Mouse (Mus musculus) bone marrow macrophage, adult 2 months (primary cell): ENCODE results near the gene Car14. TPM values are rescaled to one million over a fixed set of nuclear protein-coding genes. Genes with fewer than 3 reads are reported as not detected.

Source experiments
- H3K27ac ChIP-seq: 2 replicates; pipeline ENCODE4 v1.5.1; 2012; ENCODE audit warnings: low read depth, low read length; ENCODE audit not compliant: insufficient read depth
- H3K4me1 ChIP-seq: 2 replicates; pipeline ENCODE4 v1.6.1; 2012; ENCODE audit warnings: low read length; ENCODE audit not compliant: control insufficient read depth, insufficient read depth
- H3K4me3 ChIP-seq: 2 replicates; pipeline ENCODE4 v1.5.1; 2012; ENCODE audit warnings: mild to moderate bottlenecking, low read length, moderate library complexity; ENCODE audit not compliant: insufficient read depth
- CTCF ChIP-seq: IDR thresholded peaks from 2 replicates; pipeline ENCODE4 v1.5.1; 2012; ENCODE audit warnings: low read depth, mild to moderate bottlenecking, low read length, moderate library complexity
- POLR2A ChIP-seq: IDR thresholded peaks from 2 replicates; pipeline ENCODE4 v1.6.1; 2012; ENCODE audit warnings: mild to moderate bottlenecking, low read depth, low read length, borderline replicate concordance
- polyA plus RNA-seq: library from polyadenylated mRNA; stranded (reverse); fragments of >200 nt; gene quantifications from 2 replicates; pipeline ENCODE4 v1.2.4, GENCODE M21; 2012; ENCODE audit not compliant: missing spikeins, insufficient read depth, insufficient read length

Gene Car14
- polyA plus RNA-seq, 1 experiment: not detected

GRCm38 (mm10) chr3:95856115-95856514 lies 48.4 kb downstream of the Car14 start:
- H3K4me1 ChIP-seq: peaks cover 5% of the 10 kb centered on the region; the same call in 1 of the 2 replicates
- TF ChIP-seq CTCF (no peak), POLR2A (no peak)
- peak overlapping the region; percentile 56 for H3K27ac ChIP-seq
- H3K4me3 ChIP-seq: peak overlapping the region; percentile 89

- Histone ChIP-seq H3K4me3 (peak within 1 kb of the TSS; percentile 89), H3K4me1 (peaks cover 5% of the 10 kb centered on the region; the same call in 1 of the 2 replicates), H3K27ac (peak within 1 kb of the TSS; percentile 56)
- TF ChIP-seq CTCF (no peak), POLR2A (no peak)
Observed at GRCm38 (mm10) chr3:95855502-95856089, 48.9 kb downstream of the Car14 start, which contains the start of gene Prpf3. Prpf3 (minus strand) TSS chr3:95855885.

GRCm38 (mm10) chr3:95851317-95851716 lies 53.2 kb downstream of the Car14 start:
- Histone ChIP-seq H3K4me1 (peaks cover 5% of the 10 kb centered on the region; the same call in 1 of the 2 replicates), H3K27ac (no peak overlapping the region)
- no peak for TF ChIP-seq POLR2A
- no peak for TF ChIP-seq CTCF

GRCm38 (mm10) chr3:95850611-95851010 lies 53.9 kb downstream of the Car14 start:
- Histone ChIP-seq H3K27ac (no peak overlapping the region), H3K4me1 (0 out of 2 replicates have a peak, but pooled peaks cover 2% of the 10 kb centered on the region), H3K4me3 (no peak overlapping the region)
- no peak for TF ChIP-seq CTCF
- no peak for TF ChIP-seq POLR2A

More at GRCm38 (mm10) chr3:95851317-95851716, 53.2 kb downstream of the Car14 start:
- no peak overlapping the region for H3K4me3 ChIP-seq

Other genes starting within 250 kb of the Car14 start
- 565 and 578 TPM in 2 replicates for gene Mcl1, start 245.9 kb downstream of the Car14 start, polyA plus RNA-seq
- gene Adamtsl4, start 216.8 kb downstream of the Car14 start, polyA plus RNA-seq: 2.4 and 2.6 TPM in 2 replicates
- gene Ecm1, start 165.1 kb downstream of the Car14 start, polyA plus RNA-seq: 155 and 159 TPM in 2 replicates
- 27.0 and 27.8 TPM in 2 replicates for gene Tars2, start 144.5 kb downstream of the Car14 start, polyA plus RNA-seq
- 24.4 and 29.0 TPM in 2 replicates for gene Rprd2, start 85.8 kb downstream of the Car14 start, polyA plus RNA-seq
- 33.0 and 34.9 TPM in 2 replicates for gene Prpf3, start 48.8 kb downstream of the Car14 start, polyA plus RNA-seq
- gene Mrps21, start 33.2 kb downstream of the Car14 start, polyA plus RNA-seq: 227 and 228 TPM in 2 replicates
- 1.6 and 1.7 TPM in 2 replicates for gene Ciart, start 22.4 kb downstream of the Car14 start, polyA plus RNA-seq
- gene BC028528, start 12.7 kb downstream of the Car14 start, polyA plus RNA-seq: 145 and 162 TPM in 2 replicates
- gene Aph1a, start 10.7 kb downstream of the Car14 start, polyA plus RNA-seq: 116 and 118 TPM in 2 replicates
- 134 and 150 TPM in 2 replicates for gene Anp32e, start 24.6 kb upstream of the Car14 start, polyA plus RNA-seq
- 298 and 305 TPM in 2 replicates for gene Plekho1, start 91.3 kb upstream of the Car14 start, polyA plus RNA-seq
- gene Vps45, start 153.8 kb upstream of the Car14 start, polyA plus RNA-seq: 18.6 and 22.9 TPM in 2 replicates
- 4.7 and 5.1 TPM in 2 replicates for gene Otud7b, start 199.8 kb upstream of the Car14 start, polyA plus RNA-seq